Mouse (Mus musculus) limb, embryonic 12.5 days (tissue): Measurements from ENCODE around the gene Thsd7a. TPM values are rescaled to one million over a fixed set of nuclear protein-coding genes. Genes with fewer than 3 reads are reported as not detected.

Source experiments
- ATAC-seq: fragments of 200-750 bp; cut with Nextera tagmentation; 2 replicates; pipeline ENCODE4 v1.8.0; 2017; ENCODE audit warnings: low read depth, moderate TSS enrichment; ENCODE audit not compliant: insufficient number of reproducible peaks, insufficient read depth, low FRiP score, low TSS enrichment
- H3K27ac ChIP-seq: fragments of 300-500 bp; sonication (generic); 2 replicates; pipeline ENCODE4 v1.5.1; 2016; ENCODE audit warnings: mild to moderate bottlenecking, moderate library complexity
- H3K27me3 ChIP-seq: fragments of 300-500 bp; sonication (generic); 2 replicates; pipeline ENCODE4 v1.6.1; 2016; ENCODE audit warnings: mild to moderate bottlenecking, moderate library complexity
- H3K36me3 ChIP-seq: fragments of 300-500 bp; sonication (generic); 2 replicates; pipeline ENCODE4 v1.6.1; 2016; ENCODE audit warnings: mild to moderate bottlenecking, moderate library complexity
- H3K4me1 ChIP-seq: fragments of 300-500 bp; sonication (generic); replicated peaks from 2 replicates; pipeline ENCODE4 v1.6.1; 2016
- H3K4me2 ChIP-seq: fragments of 300-500 bp; sonication (generic); 2 replicates; pipeline ENCODE4 v1.6.1; 2016; ENCODE audit warnings: mild to moderate bottlenecking, moderate library complexity
- H3K4me3 ChIP-seq: fragments of 300-500 bp; sonication (generic); replicated peaks from 2 replicates; pipeline ENCODE4 v1.5.1; 2016; ENCODE audit warnings: mild to moderate bottlenecking
- H3K9ac ChIP-seq: fragments of 300-500 bp; sonication (generic); replicated peaks from 2 replicates; pipeline ENCODE4 v1.6.1; 2016; ENCODE audit warnings: mild to moderate bottlenecking, moderate library complexity
- H3K9me3 ChIP-seq: fragments of 300-500 bp; sonication (generic); 2 replicates; pipeline ENCODE4 v1.6.1; 2016; ENCODE audit warnings: mild to moderate bottlenecking, moderate library complexity
- WGBS: fragments of 180-500 bp; shearing (Covaris S2); methylation state at CpG from one replicate; pipeline ENCODE4 v1.1.7; 2016; 5-methylcytosine and 5-hydroxymethylcytosine counted together
- polyA plus RNA-seq: library from polyadenylated mRNA; unstranded; fragments of >200 nt; fragmentation: Nextera tagmentation; extraction: Ambion mirVana; gene quantifications from 2 replicates; pipeline ENCODE4 v1.2.1, GENCODE M21; 2016

Thsd7a gene
- 4.5 and 5.6 TPM in 2 replicates for polyA plus RNA-seq

DNA sequence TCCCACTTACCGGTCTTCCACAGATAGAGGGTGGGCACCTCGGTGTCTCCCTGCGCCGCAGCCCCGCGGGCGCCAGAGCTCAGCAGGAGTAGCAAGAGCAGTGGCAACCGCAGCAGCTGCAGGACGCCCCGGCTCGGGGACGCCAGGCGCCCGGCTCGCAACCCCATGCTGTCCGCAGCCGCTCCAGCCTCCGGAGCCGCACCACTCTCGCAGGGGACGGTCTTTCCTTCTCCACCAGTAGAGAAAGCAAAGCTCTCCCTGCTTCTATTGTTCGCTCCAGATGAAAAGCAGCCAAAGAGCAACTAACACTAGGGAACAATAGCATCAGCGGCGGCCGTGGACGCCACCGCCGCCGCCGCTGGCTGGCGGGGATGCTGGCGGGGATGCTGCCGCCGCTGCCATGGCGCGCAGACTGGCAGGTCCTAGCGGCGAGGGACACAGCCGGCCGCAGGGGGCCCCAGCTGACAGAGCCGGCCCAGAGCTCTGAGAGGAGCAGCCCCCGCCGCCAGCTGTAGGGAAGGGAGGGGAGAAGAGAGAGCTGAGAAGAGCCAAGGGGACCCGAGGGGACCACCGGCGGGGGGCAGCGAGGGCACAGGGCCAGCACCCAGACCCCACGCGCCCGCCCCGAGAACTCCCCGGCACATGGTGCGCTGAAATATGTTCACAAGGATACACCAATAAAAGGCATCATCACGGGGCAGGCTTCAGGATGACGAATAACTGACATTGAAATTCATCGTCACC lies at the start of gene Thsd7a:
TSS of gene Thsd7a (minus strand) at position 624 of the 744 bp plus-strand sequence.
- Histone ChIP-seq H3K9me3 (no peaks in the 10 kb centered on the region), H3K27me3 (peaks cover 6% of the 10 kb centered on the region; the same call in 1 of the 2 replicates), H3K9ac (peak within 1 kb of the TSS; percentile 75), H3K4me2 (peak within 1 kb of the TSS; percentile 93), H3K36me3 (no peaks in the 10 kb centered on the region), H3K27ac (peak within 1 kb of the TSS; percentile 78), H3K4me3 (peak within 1 kb of the TSS; percentile 64), H3K4me1 (peaks cover 7% of the 10 kb centered on the region; the same call in 1 of the 2 replicates)
- peak; percentile 87 for ATAC-seq
- WGBS: under 1% methylated on average over 56 of the region's 56 CpGs

DNA sequence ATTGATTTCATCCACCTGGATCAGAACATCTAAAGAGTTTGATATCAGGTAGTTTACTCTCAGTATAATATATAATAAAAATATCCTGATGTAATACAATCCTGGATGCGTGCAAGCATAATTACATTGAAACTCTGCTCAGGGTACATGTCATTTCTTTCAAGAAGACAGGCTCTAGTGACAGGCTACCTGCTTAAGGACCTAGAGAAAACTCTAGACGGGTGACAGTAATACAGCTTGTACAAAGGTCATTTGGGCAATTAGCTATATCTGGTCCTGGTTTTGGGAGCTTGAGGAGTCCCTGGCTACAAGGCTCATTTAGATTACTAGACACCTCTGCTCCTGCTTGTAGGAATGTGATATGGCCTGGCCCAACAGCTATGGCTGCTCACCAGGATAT lies 37.9 kb upstream of the Thsd7a start:
- H3K4me3 ChIP-seq: no peak overlapping the region
- no peak for ATAC-seq
- WGBS: 62% methylated on average over 2 of the region's 2 CpGs
- H3K36me3 ChIP-seq: no peaks in the 10 kb centered on the region
- no peaks in the 10 kb centered on the region for H3K27me3 ChIP-seq
- no peak overlapping the region for H3K4me2 ChIP-seq
- no peak overlapping the region for H3K9ac ChIP-seq
- H3K4me1 ChIP-seq: 0 out of 2 replicates have a peak, but pooled peaks cover 3% of the 10 kb centered on the region
- H3K27ac ChIP-seq: no peak overlapping the region
- H3K9me3 ChIP-seq: no peaks in the 10 kb centered on the region

DNA sequence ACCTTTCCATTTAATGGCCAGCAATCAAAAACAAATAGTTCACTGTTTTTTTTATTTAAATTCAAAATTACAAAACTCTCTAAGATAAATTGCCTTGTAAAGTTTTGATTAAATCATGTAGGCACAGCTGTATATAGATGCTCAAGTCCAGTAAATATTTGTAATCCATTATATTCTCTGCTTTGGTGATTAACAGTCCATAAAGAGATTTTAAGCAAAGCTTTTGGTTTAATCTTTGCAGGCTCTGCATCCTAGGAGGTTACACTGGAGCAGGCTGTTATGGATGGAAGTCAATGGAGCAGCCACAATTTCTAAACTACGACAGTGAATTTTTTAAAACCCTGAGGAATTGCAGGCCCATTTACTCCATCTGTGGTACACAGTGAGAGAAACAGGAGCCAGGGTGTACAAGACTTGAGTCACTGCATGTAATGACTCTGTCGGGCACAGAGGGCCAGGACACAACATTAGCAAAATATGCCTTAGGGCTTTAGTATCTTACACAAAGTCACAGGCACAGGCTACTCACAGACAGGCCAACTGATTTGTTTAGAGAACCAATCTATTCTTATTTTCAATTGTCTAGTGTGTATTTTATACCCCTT lies 37.3 kb upstream of the Thsd7a start:
- WGBS: 30% methylated on average over 2 of the region's 2 CpGs
- H3K4me1 ChIP-seq: 0 out of 2 replicates have a peak, but pooled peaks cover 3% of the 10 kb centered on the region
- H3K36me3 ChIP-seq: no peaks in the 10 kb centered on the region
- H3K9me3 ChIP-seq: no peaks in the 10 kb centered on the region
- no peak overlapping the region for H3K27ac ChIP-seq
- peak; percentile 56; the same call in 1 of the 2 replicates for ATAC-seq
- no peak overlapping the region for H3K4me3 ChIP-seq
- no peaks in the 10 kb centered on the region for H3K27me3 ChIP-seq
- H3K4me2 ChIP-seq: no peak overlapping the region
- no peak overlapping the region for H3K9ac ChIP-seq

DNA sequence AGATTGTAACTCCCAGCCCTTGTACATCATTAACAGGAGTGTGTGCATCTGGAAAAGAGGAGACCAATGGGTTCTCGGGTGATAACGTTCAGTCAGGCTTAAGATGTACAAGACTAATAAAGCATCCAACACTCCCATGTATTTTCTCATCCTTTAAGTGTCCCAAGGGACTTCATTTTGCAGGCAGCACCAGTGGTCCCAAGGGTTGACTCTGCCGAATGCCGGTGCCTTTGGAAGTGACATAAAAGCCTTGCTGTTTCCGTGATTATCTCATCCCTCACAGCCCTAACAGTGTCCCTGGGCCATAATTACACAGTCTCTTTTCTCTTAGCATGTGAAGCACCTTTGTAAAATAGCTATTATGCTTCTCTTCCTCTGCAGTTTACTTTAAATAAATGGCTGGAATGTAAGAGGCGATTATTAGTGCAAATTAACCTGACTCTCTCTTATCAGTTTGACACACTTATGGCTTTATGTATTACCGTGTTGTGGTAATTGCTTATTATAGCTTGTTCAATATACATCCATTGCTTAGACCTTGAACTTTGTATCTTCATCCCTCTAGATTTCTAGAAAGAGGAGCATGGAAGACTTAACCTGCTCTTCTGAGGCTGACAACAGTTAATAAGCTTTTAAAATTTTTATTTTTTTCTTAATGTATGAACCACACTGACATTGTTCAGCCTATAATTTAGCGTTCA lies 35.9 kb upstream of the Thsd7a start:
- no peak overlapping the region for H3K27ac ChIP-seq
- WGBS: 84% methylated on average over 8 of the region's 8 CpGs
- ATAC-seq: no peak
- no peaks in the 10 kb centered on the region for H3K36me3 ChIP-seq
- no peaks in the 10 kb centered on the region for H3K9me3 ChIP-seq
- no peak overlapping the region for H3K4me2 ChIP-seq
- 0 out of 2 replicates have a peak, but pooled peaks cover 3% of the 10 kb centered on the region for H3K4me1 ChIP-seq
- no peak overlapping the region for H3K4me3 ChIP-seq
- H3K27me3 ChIP-seq: no peaks in the 10 kb centered on the region
- no peak overlapping the region for H3K9ac ChIP-seq

DNA sequence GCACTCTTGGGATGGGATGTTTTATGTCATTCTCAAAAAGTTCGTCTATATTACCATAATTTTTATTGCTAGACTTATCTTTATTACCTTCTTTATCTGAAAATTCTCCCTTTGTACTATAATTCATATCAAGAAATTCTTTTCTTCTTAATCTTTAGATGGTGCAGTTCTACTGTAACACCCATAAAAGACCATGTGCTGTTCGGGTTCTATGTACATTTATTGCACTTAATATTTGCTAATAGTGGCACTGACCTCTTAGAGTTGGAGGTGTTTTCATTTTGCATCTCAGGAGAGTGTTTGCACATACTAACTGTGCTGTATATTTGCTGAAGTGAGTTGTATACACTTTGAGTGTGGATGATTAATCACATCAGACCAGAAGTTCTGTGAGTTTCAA lies 23.6 kb upstream of the Thsd7a start:
- 74% methylated on average over 2 of the region's 2 CpGs for WGBS
- Histone ChIP-seq H3K27me3 (no peaks in the 10 kb centered on the region), H3K27ac (no peak overlapping the region), H3K4me3 (no peak overlapping the region), H3K36me3 (no peaks in the 10 kb centered on the region), H3K4me1 (no peaks in the 10 kb centered on the region), H3K9ac (no peak overlapping the region), H3K9me3 (no peaks in the 10 kb centered on the region), H3K4me2 (no peak overlapping the region)
- no peak for ATAC-seq

DNA sequence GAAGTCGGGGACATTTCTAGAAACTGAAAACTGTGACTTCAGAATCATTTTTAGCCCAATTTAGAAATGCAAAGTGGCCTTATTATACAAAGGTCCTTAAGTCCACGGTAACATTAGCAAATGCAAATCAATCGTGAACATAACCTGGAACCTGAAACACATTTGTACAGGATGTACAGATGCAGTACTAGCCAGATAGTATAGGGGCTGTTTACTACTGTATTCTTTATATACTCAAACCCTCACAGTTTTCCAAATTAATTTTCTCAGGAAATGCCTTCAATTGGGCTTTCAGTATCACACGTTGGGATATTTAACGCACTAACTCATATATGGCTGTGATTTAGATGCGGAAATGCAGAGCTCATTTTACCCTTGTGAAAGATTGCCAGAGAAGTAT lies 16.0 kb upstream of the Thsd7a start:
- H3K4me3 ChIP-seq: no peak overlapping the region
- H3K36me3 ChIP-seq: no peaks in the 10 kb centered on the region
- no peak overlapping the region for H3K9ac ChIP-seq
- H3K9me3 ChIP-seq: no peaks in the 10 kb centered on the region
- no peak for ATAC-seq
- H3K4me2 ChIP-seq: no peak overlapping the region
- H3K27me3 ChIP-seq: no peaks in the 10 kb centered on the region
- H3K27ac ChIP-seq: no peak overlapping the region
- no peaks in the 10 kb centered on the region for H3K4me1 ChIP-seq
- 87% methylated on average over 6 of the region's 6 CpGs for WGBS

DNA sequence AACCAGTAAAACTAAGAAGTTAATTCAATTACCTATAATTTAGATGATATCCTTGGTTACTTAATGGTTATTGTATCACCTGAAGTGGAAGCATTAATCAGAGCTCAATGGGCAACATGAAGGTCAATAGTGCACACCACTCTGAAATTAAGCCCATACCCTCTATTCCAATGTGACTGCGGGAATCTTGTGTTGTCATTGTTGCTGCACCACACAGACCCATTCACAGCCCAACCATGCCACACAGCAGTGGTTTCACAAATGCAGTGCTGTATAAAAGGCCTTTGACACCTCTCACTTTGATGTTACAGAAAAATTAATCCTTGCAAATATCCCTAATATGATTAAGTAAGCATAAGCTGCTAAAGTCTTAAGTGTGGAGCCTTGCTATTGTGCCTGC lies 15.4 kb upstream of the Thsd7a start:
- Histone ChIP-seq H3K4me2 (no peak overlapping the region), H3K4me3 (no peak overlapping the region), H3K9ac (no peak overlapping the region), H3K4me1 (no peaks in the 10 kb centered on the region), H3K27me3 (no peaks in the 10 kb centered on the region), H3K9me3 (no peaks in the 10 kb centered on the region), H3K36me3 (no peaks in the 10 kb centered on the region), H3K27ac (no peak overlapping the region)
- no peak for ATAC-seq
- 80% methylated on average over 1 of the region's 1 CpGs for WGBS

DNA sequence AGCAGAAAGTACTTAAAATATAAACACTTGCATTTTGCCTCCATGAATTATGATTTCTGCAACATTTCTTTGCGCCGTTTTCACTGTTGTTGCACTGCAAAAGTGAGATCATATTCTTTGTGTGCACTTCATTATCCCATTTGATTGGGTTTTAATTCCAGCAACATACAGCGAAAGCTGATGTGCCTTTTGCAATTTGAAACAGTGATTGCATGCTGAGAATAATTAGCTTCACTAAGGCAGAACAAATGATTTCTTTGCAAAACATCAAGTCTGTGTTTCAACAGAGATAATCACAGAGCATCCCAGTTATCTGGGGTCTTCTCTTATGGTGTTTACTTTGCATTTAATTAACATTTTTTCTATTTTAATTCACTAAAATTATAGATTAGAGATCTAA lies 14.6 kb upstream of the Thsd7a start:
- no peak overlapping the region for H3K27ac ChIP-seq
- 94% methylated on average over 3 of the region's 3 CpGs for WGBS
- H3K9ac ChIP-seq: no peak overlapping the region
- ATAC-seq: no peak
- H3K36me3 ChIP-seq: no peaks in the 10 kb centered on the region
- no peak overlapping the region for H3K4me2 ChIP-seq
- no peaks in the 10 kb centered on the region for H3K9me3 ChIP-seq
- H3K4me1 ChIP-seq: no peaks in the 10 kb centered on the region
- no peaks in the 10 kb centered on the region for H3K27me3 ChIP-seq
- no peak overlapping the region for H3K4me3 ChIP-seq

DNA sequence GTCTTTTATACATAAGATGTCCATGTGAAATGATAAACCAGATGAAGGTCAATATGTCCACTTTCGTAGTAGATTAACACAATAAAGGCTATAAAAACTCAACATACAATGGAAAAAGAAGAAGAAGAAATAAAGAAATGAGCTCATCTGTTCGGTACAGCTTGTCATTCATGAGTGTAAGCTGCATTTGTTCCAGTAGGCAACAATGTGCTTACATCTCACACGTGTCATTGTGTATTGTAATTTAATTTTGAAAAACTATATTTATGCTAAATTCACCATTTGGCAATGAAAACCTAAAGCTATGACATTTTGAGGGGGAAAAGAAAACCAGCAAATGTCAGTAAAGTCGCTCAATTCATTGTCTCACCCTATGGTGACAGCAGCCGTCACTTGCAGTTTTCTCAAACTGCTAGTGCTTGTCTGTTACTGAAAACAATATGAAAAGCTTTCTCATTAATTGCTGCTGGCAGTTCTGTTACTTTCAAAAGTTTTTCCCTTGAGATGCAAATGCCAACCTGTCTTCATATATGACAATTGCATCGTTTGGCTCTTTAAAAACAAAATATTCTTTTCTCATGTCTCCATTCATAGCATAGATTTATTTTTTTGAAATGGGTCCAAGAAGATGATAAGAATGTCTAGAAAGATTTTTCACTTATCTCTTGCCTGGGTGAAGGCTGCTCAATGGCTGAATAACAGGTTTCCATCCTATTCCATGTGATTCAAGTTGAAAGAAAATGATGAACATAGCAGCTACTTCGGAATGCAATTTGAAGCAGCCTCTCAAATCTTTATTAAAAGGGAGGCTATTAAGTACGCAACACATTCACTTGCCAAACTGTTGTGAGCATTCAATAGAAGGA lies 10.4 kb upstream of the Thsd7a start:
- H3K4me1 ChIP-seq: no peaks in the 10 kb centered on the region
- H3K9me3 ChIP-seq: 0 out of 2 replicates have a peak, but pooled peaks cover 4% of the 10 kb centered on the region
- H3K4me2 ChIP-seq: no peak overlapping the region
- H3K27ac ChIP-seq: no peak overlapping the region
- no peaks in the 10 kb centered on the region for H3K27me3 ChIP-seq
- H3K36me3 ChIP-seq: no peaks in the 10 kb centered on the region
- H3K9ac ChIP-seq: no peak overlapping the region
- WGBS: 90% methylated on average over 8 of the region's 8 CpGs
- no peak for ATAC-seq
- no peak overlapping the region for H3K4me3 ChIP-seq

DNA sequence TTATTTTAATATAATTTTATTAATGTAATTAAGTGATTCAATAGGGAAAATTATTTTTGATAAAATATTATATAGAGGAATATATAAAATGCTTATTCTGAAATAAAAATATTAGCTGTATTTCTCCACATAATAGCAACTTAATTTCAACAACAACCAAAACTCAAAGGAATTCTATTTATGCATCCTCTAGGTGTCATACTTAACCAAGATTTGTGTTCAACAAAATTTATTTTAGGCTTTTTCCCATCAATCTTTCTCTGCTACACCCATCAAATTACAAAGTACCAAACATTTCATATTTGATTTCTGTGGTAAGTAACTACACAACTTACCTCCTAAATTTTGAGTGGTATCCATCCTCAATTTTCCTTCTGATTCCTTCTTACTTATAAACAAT lies 3.1 kb upstream of the Thsd7a start:
- Histone ChIP-seq H3K27me3 (peaks cover 3% of the 10 kb centered on the region; the same call in 1 of the 2 replicates), H3K4me3 (no peak overlapping the region), H3K27ac (no peak overlapping the region), H3K9me3 (0 out of 2 replicates have a peak, but pooled peaks cover 4% of the 10 kb centered on the region), H3K36me3 (no peaks in the 10 kb centered on the region), H3K4me2 (no peak overlapping the region), H3K4me1 (peaks cover 7% of the 10 kb centered on the region; the same call in 1 of the 2 replicates), H3K9ac (no peak overlapping the region)
- no peak for ATAC-seq
